Mouse (Mus musculus) CH12.LX (cell line): ENCODE results near the gene Dtx3.

Experiments used
- CTCF ChIP-seq, 2 experiments: IDR thresholded peaks in 1 of 2; conservative IDR thresholded peaks in 1 of 2; 2 replicates each; pipeline ENCODE4 v1.5.1; 2011 to 2012; ENCODE audit warnings: low read depth in 2 of 2, low read length in 2 of 2, improper control_type of control experiment in 1 of 2, inconsistent platforms in 1 of 2, mild to moderate bottlenecking in 1 of 2, moderate library complexity in 1 of 2
- E2F4 ChIP-seq: IDR thresholded peaks from 2 replicates; pipeline ENCODE4 v1.6.1; 2011; ENCODE audit warnings: low read depth, low read length, improper control_type of control experiment; ENCODE audit not compliant: insufficient replicate concordance
- EP300 ChIP-seq: IDR thresholded peaks from 2 replicates; pipeline ENCODE4 v1.6.1; 2011; ENCODE audit warnings: low read length, improper control_type of control experiment
- KAT2A ChIP-seq: IDR thresholded peaks from 2 replicates; pipeline ENCODE4 v1.6.1; 2012; ENCODE audit warnings: low read length, improper control_type of control experiment, inconsistent platforms; ENCODE audit not compliant: insufficient replicate concordance
- TBP ChIP-seq: conservative IDR thresholded peaks from 2 replicates; pipeline ENCODE4 v1.6.1; 2011; ENCODE audit warnings: low read depth, low read length, improper control_type of control experiment
- ZC3H11A ChIP-seq: IDR thresholded peaks from 2 replicates; pipeline ENCODE4 v1.6.1; 2012; ENCODE audit warnings: low read depth, mild to moderate bottlenecking, inconsistent platforms, low read length, improper control_type of control experiment

DNA sequence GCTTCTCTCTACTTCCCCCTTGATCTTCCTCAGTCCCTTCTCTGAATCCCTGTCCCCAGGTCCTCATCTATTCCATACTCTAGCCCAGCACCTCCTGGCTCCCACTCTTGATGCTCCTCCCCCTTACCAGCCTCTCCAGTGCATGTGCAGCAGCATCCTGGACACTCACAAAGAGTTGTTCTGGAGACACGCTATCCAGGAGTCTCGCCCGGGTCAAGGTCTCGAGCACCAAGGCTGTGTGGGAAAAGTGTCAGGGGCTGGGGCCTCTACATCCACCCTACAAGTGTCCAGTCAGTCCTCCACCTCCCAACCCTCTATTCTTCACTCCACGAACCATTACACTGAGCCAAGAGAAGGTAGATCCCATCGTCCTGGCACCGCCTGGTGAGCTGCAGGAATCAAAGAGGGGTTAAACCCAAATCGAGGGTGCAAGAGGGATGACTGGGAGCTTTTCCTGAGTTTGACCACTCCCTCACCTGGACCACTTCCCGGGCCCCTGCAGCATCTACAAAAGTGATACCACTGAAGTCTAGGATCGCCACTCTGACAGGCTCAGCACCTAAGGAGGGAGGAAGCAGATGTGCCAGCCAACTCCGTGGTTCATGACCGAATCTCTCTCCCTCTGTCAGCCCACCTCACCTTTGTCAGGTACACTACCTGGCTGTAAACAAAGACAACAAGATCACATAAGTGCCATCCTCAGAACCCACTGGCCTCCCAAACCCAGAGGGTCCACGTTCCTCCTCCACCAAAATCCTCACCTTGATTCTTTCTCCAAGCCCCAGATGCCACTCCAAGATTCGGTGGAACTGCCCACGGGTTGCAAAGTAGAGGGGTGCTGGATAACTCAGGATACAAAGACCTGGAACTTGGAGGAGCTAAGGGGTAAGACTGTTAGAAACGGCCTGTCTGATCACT, 22.1 kb downstream of the Dtx3 start:
- TF ChIP-seq CTCF (conservative IDR thresholded peaks at IDR 0.05 in 1 of 2, IDR thresholded peaks at IDR 0.05 in 1 of 2; ENCODE audit: low read depth in 2 of 2, low read length in 2 of 2) (no peak), ZC3H11A (no peak), EP300 (no peak), TBP (no peak), E2F4 (no peak), KAT2A (no peak)
